Mouse (Mus musculus) adrenal gland, adult (tissue): Measurements from ENCODE around the gene Pif1.
A peak's percentile ranks its signal among the peaks of the same experiment; 100 is the strongest.

ENCODE experiments used
- DNase-seq, 2 experiments: peaks; one replicate each; pipeline ENCODE4 v3.0.0; 2022 to 2023; ENCODE audit warnings: low spot score in 1 of 2; ENCODE audit not compliant: inconsistent age in 2 of 2

The Pif1 gene

DNA sequence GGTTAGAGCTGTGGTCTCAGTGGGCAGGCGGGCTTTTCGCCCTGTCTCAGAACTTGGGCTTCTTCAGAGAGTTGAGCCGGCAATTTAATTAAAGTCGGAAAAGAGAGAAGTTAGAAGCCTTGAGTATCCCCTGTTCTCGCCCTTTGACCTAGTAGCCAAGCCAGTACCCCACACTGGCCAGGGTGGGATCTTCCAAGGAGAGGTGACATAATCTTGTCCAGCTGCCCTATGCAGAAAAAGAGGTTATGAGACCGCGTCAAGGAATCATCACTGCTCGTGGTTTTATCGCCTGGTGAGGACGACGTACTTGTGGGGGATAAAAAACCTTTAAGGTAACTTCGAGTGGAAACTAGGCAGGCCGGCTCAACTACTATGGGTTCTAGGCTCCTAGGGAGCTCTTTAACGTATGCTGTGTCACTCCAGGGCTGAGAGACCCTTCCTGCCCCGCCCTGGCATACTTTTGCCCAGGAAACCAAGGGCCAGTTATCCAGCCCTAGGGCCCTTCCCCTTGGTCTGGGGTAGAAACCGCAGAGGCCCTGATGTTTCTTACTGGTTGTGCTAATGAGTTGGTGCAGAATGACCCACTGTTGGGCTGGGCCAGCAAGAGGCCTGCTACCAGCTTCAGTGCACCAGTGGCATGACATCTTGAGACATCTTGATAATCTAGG lies 44.5 kb downstream of the Pif1 start:
- peak in 1 of 2 experiments; percentile 43 for DNase-seq

- DNase-seq: peak in 1 of 2 experiments; percentile 43
Measured at GRCm38 (mm10) chr9:65635766-65636165, 48.8 kb downstream of the Pif1 start.

GRCm38 (mm10) chr9:65636926-65637325 lies 50.0 kb downstream of the Pif1 start:
- no peak for DNase-seq

GRCm38 (mm10) chr9:65639065-65639464 lies 52.1 kb downstream of the Pif1 start:
- DNase-seq: peak in 1 of 2 experiments; percentile 55

- peak in 1 of 2 experiments; percentile 71 for DNase-seq
Measured at GRCm38 (mm10) chr9:65640838-65641410, 54.0 kb downstream of the Pif1 start.

GRCm38 (mm10) chr9:65641446-65642052 lies 54.6 kb downstream of the Pif1 start:
- peak in 1 of 2 experiments; percentile 60 for DNase-seq

DNA sequence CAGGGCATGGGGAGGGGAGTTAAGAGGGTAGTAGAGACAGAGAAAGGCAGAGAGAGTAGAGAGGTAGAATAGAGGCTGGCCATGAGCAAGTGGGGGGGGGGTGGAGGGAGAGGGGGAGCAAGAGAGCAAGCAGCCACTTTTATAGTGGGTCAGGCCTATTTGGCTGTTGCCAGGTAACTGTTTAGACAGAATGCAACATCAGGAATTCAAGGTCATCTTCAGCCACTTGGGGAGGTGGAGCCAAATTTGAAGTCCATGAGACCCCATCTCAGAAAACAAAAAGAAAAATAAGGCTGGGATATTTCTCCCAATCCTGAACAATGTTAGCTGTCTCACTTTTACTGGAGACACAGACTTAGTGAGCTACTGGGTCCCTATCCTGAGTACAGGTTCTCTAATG lies 55.6 kb downstream of the Pif1 start:
- DNase-seq: peak in 1 of 2 experiments; percentile 66

DNA sequence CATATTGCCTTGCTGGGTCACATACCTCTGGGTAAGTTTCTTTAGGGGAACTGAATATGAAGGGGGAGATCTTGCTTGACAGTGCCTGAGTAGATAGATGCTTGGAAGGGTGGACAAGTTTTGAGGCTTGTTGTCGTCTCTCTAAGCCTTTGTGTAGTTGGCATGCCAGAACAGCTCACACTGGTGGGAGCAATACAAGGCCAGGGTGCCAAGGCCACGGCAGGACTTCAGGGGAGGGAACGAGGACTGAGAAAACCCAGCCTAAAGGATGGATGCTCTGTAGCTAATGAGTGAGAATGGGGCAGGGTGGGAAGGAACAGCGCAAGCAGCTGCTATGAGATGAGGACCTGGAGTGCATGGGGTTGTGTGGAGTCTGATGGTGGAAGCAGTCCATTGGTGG lies 58.0 kb downstream of the Pif1 start:
- peak; percentile 73 to 77 for DNase-seq
